Mouse (Mus musculus): ENCODE measurements at regions not wholly inside any gene's neighbourhood (a gene's known extent, or its start where the extent isn't known, plus 50 kb on each side); places are given as distances from the start of the nearest gene placed in this dataset.

GRCm38 (mm10) chr13:107325707-107326495 is 304.0 kb upstream of the Kif2a start:
- DNase-seq (ENCODE audit: low spot score) (peak; percentile 75), ATAC-seq (ENCODE audit: low FRiP score) (no peak)
- Histone ChIP-seq H3K9ac (replicated peaks; ENCODE audit: low read length, poor library complexity, severe bottlenecking) (no peak overlapping the region), H3K4me3 (ENCODE audit: low read depth, low read length) (no peak overlapping the region), H3K9me3 (ENCODE audit: low read length) (no peaks in the 10 kb centered on the region), H3K36me3 (ENCODE audit: insufficient read depth, low read length) (no peaks in the 10 kb centered on the region), H3K27ac (ENCODE audit: low read depth, low read length) (no peak overlapping the region), H3K4me2 (ENCODE audit: low read depth, low read length, poor library complexity, severe bottlenecking) (no peak overlapping the region), H3K4me1 (ENCODE audit: insufficient read depth, low read length) (no peaks in the 10 kb centered on the region), H3K27me3 (ENCODE audit: insufficient read depth, low read length) (no peaks in the 10 kb centered on the region)
- peak; percentile 86 for TF ChIP-seq CTCF (IDR thresholded peaks at IDR 0.05)
- 64% methylated on average over 3 of the region's 3 CpGs for WGBS

DNA sequence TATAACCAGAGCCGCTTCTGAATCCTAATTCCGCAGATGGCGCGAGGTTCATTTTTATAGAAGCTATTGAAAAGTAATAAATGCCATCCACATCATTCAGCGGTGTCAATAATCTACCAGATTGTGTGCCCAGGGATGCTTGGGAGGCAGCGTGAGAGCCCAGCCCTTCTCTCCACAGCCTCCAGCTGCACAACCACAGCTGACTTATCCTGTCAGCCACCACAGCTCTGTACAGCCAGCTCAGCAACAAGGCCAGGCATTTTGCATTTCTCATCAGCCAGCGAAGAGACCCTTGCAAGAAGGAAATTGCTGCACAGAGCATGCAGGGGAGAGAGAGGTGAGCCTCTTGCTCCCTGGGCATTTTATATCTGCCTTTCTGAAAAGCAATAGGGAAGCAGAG is 292.8 kb upstream of the Kif2a start:
- H3K4me2 ChIP-seq (ENCODE audit: low read depth, low read length, poor library complexity, severe bottlenecking) = no peak overlapping the region
- no peak overlapping the region for H3K4me3 ChIP-seq (ENCODE audit: low read depth, low read length)
- H3K36me3 ChIP-seq (ENCODE audit: insufficient read depth, low read length) = no peaks in the 10 kb centered on the region
- no peak for ATAC-seq (ENCODE audit: low FRiP score)
- H3K27ac ChIP-seq (ENCODE audit: low read depth, low read length) = no peak overlapping the region
- no peaks in the 10 kb centered on the region for H3K27me3 ChIP-seq (ENCODE audit: insufficient read depth, low read length)
- WGBS = 82% methylated on average over 7 of the region's 7 CpGs
- TF ChIP-seq CTCF (IDR thresholded peaks at IDR 0.05) = no peak
- H3K9ac ChIP-seq (replicated peaks; ENCODE audit: low read length, poor library complexity, severe bottlenecking) = no peak overlapping the region
- no peaks in the 10 kb centered on the region for H3K9me3 ChIP-seq (ENCODE audit: low read length)
- H3K4me1 ChIP-seq (ENCODE audit: insufficient read depth, low read length) = no peaks in the 10 kb centered on the region
- DNase-seq (ENCODE audit: low spot score) = no peak

DNA sequence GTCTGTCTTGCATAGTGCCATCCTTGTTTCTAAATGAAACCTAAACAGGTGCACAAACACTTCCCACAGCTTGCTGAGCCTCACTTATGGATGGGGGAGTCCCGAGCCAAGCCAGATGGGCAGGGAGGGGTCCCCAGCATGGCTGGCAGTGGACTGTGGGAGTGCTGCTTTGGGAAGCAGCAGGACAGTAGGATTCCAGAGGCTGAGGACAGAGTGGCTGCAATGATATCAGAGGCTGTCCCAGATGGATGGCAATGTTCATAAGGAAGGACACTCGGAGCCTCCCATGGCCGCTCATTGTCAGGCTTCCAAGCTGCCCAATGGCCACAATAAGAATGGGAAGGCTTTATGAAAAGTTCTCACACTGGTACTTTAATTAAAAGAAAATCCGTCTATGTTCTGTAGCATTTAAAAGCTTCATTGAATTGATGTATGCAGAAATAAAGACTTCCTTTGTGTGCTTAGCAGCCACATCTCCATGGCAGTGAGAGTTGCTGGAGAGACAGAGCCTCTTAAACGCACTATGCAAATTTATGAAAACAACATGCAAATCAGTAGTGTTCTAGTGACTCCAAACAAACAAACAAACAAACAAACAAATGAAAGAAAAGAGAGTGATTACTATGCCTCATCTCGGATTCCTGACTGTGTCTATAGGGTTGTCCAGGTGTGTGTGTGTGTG is 287.2 kb upstream of the Kif2a start:
- no peaks in the 10 kb centered on the region for H3K9me3 ChIP-seq (ENCODE audit: low read length)
- ATAC-seq (ENCODE audit: low FRiP score) = peak; percentile 73; the same call in 1 of the 2 replicates
- H3K9ac ChIP-seq (replicated peaks; ENCODE audit: low read length, poor library complexity, severe bottlenecking) = no peak overlapping the region
- H3K36me3 ChIP-seq (ENCODE audit: insufficient read depth, low read length) = no peaks in the 10 kb centered on the region
- no peak overlapping the region for H3K4me3 ChIP-seq (ENCODE audit: low read depth, low read length)
- H3K4me1 ChIP-seq (ENCODE audit: insufficient read depth, low read length) = no peaks in the 10 kb centered on the region
- TF ChIP-seq CTCF (IDR thresholded peaks at IDR 0.05) = no peak
- WGBS = 61% methylated on average over 6 of the region's 6 CpGs
- no peak overlapping the region for H3K27ac ChIP-seq (ENCODE audit: low read depth, low read length)
- no peak overlapping the region for H3K4me2 ChIP-seq (ENCODE audit: low read depth, low read length, poor library complexity, severe bottlenecking)
- H3K27me3 ChIP-seq (ENCODE audit: insufficient read depth, low read length) = no peaks in the 10 kb centered on the region
- peak; percentile 55 for DNase-seq (ENCODE audit: low spot score)

- 92% methylated on average over 2 of the region's 2 CpGs for WGBS
- no peak for ATAC-seq (ENCODE audit: low FRiP score)
- no peak for TF ChIP-seq CTCF (IDR thresholded peaks at IDR 0.05)
- Histone ChIP-seq H3K4me2 (ENCODE audit: low read depth, low read length, poor library complexity, severe bottlenecking) (no peak overlapping the region), H3K27me3 (ENCODE audit: insufficient read depth, low read length) (no peaks in the 10 kb centered on the region), H3K27ac (ENCODE audit: low read depth, low read length) (no peak overlapping the region), H3K9me3 (ENCODE audit: low read length) (no peaks in the 10 kb centered on the region), H3K4me1 (ENCODE audit: insufficient read depth, low read length) (no peaks in the 10 kb centered on the region), H3K36me3 (ENCODE audit: insufficient read depth, low read length) (no peaks in the 10 kb centered on the region), H3K4me3 (ENCODE audit: low read depth, low read length) (no peak overlapping the region), H3K9ac (replicated peaks; ENCODE audit: low read length, poor library complexity, severe bottlenecking) (no peak overlapping the region)
- no peak for DNase-seq (ENCODE audit: low spot score)
These were observed 286.5 kb upstream of the Kif2a start for GRCm38 (mm10) chr13:107308404-107308803.

DNA sequence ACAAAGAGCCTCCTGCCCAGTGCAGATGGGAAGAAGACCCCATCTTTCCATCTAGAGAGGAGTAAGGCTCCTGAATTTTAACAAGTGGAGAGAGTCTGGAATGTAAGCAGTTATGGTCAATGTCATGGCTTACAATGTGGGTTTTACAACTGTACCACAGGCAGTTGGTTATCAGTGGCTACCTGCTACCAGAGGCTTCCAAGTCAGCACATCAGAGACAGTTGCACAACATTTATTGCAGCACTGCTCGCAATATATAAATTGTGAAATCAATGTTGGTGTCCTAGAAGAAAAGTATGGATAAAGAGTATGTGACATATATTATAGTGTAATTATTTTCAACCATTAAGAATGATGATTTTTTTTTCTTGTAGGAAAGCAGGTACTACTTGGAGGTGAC is 285.0 kb upstream of the Kif2a start:
- TF ChIP-seq CTCF (IDR thresholded peaks at IDR 0.05) = no peak
- Histone ChIP-seq H3K27ac (ENCODE audit: low read depth, low read length) (no peak overlapping the region), H3K4me2 (ENCODE audit: low read depth, low read length, poor library complexity, severe bottlenecking) (no peak overlapping the region), H3K36me3 (ENCODE audit: insufficient read depth, low read length) (no peaks in the 10 kb centered on the region), H3K27me3 (ENCODE audit: insufficient read depth, low read length) (no peaks in the 10 kb centered on the region), H3K4me3 (ENCODE audit: low read depth, low read length) (no peak overlapping the region), H3K9ac (replicated peaks; ENCODE audit: low read length, poor library complexity, severe bottlenecking) (no peak overlapping the region), H3K9me3 (ENCODE audit: low read length) (no peaks in the 10 kb centered on the region), H3K4me1 (ENCODE audit: insufficient read depth, low read length) (no peaks in the 10 kb centered on the region)
- no peak for ATAC-seq (ENCODE audit: low FRiP score)
- 97% methylated on average over 1 of the region's 1 CpGs for WGBS
- DNase-seq (ENCODE audit: low spot score) = no peak

DNA sequence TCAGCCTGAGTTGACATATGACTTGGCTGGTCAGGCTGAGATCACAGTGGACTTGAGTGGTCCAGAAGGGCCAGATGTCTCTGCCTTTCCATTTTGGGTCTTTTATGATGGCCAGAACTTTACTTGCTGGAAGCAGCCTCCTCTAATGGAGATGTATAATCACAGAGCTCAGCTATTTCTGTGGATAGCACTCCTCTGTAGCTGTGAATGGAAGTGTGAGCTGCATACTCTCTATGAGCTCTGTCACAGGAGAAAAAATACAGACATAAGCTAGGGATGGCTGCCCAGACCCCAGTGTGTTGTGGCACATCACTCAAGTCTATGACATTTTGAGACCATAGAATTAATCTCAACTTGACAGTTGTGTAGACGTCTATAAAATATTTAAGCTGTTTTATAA is 284.3 kb upstream of the Kif2a start:
- no peaks in the 10 kb centered on the region for H3K36me3 ChIP-seq (ENCODE audit: insufficient read depth, low read length)
- no peak for DNase-seq (ENCODE audit: low spot score)
- H3K4me2 ChIP-seq (ENCODE audit: low read depth, low read length, poor library complexity, severe bottlenecking) = no peak overlapping the region
- no peak overlapping the region for H3K9ac ChIP-seq (replicated peaks; ENCODE audit: low read length, poor library complexity, severe bottlenecking)
- H3K9me3 ChIP-seq (ENCODE audit: low read length) = no peaks in the 10 kb centered on the region
- WGBS = 89% methylated on average over 1 of the region's 1 CpGs
- H3K27me3 ChIP-seq (ENCODE audit: insufficient read depth, low read length) = no peaks in the 10 kb centered on the region
- ATAC-seq (ENCODE audit: low FRiP score) = no peak
- no peak overlapping the region for H3K4me3 ChIP-seq (ENCODE audit: low read depth, low read length)
- H3K27ac ChIP-seq (ENCODE audit: low read depth, low read length) = no peak overlapping the region
- H3K4me1 ChIP-seq (ENCODE audit: insufficient read depth, low read length) = no peaks in the 10 kb centered on the region
- no peak for TF ChIP-seq CTCF (IDR thresholded peaks at IDR 0.05)

All from midbrain, postnatal 0 days (tissue).